Mouse (Mus musculus): ENCODE data around the gene Pla2g1b. TPM values are rescaled to one million over a fixed set of nuclear protein-coding genes. Genes with fewer than 3 reads are reported as not detected.

Gene Pla2g1b
- total RNA-seq (2014; rRNA removed) (0.40 and 2.7 TPM in 2 replicates), polyA plus RNA-seq (2012; rRNA removed) (not detected in 2 replicates)

DNA sequence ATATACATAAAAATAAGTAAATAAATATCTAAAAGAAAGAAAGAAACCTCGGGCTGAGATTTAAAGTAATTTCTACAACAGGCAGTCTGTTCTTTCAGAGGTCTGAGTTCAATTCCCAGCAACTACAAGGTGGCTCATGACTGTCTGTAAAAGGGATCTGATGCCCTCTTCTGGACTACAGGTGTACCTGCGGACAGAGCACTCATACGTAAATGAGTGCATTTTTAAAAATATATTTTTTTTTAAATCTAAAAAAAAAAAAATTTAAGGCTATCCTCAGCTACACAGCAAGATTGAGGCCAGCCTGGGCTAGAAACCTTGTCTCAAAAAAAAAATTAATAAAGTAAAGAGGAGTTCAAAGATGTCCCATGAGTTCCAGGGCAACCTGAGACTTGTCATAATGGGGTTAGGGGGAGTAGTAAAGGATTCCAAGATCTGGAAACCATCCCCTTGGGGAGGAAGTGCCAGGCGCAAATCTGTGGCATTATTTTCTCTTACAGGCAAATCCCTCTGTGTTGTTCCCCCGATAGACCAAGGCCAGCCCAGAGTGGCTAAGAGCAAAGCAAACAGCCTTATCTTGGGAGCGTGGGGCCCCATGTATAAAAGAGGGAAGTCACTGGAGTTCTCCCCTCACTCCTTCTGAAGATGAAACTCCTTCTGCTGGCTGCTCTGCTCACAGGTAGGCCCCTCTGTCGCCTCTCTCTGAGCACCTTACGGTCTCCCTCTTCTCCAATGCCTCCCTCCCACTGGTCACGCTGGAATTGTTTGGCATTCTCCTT is at the start of gene Pla2g1b:
TSS of gene Pla2g1b (plus strand) at position 621 of the 779 bp plus-strand sequence.
- Histone ChIP-seq H3K36me3 (ENCODE audit: control insufficient read depth, insufficient read depth, low read length) (no peaks in the 10 kb centered on the region), H3K27me3 (ENCODE audit: control insufficient read depth, insufficient read depth, low read length) (no peaks in the 10 kb centered on the region), H3K4me3 (ENCODE audit: insufficient read depth, low read depth, low read length) (no peak within 1 kb of the TSS), H3K27ac (replicated peaks; ENCODE audit: insufficient read depth, low read depth, low read length) (no peak within 1 kb of the TSS), H3K9ac (ENCODE audit: low read depth, low read length) (no peak within 1 kb of the TSS), H3K79me2 (ENCODE audit: control insufficient read depth, insufficient read depth, low read length) (no peaks in the 10 kb centered on the region), H3K4me1 (ENCODE audit: control insufficient read depth, insufficient read depth, low read length) (no peaks in the 10 kb centered on the region)
- 46% methylated on average over 9 of the region's 9 CpGs for WGBS
- no peak for TF ChIP-seq CTCF (IDR thresholded peaks at IDR 0.05; ENCODE audit: low read depth, low read length)
- TF ChIP-seq POLR2A (IDR thresholded peaks at IDR 0.05; ENCODE audit: extremely low read depth, insufficient read depth, low read length): no peak
- DNase-seq (ENCODE audit: extremely low read depth, low read depth, low spot score): peak; percentile 14

DNA sequence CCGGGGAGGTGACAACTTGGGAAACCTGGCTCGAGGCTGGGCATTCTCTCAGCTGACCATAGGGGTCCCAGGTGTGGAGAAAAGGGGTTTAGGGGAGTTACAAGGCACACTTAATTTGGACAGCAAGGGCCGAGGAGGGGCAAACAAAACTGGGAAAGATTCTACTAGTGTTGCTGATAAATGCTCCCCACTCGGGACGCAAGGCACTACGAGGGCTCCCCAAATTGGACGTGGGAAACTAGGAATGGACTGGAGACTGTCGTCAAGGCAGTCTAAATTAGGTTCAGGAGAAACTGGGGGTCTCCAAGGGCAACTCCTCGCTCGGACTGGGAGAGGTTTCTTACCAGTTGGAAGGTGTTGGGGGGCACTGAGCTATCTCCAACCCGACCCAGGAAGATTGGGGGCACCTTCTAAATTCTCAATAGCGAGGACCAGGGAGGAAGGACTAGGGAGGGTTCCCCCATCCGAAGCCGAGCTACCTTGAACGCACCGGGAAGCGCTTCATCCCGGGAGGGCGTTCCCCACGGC is 37.2 kb upstream of the Pla2g1b start:
- no peak for TF ChIP-seq CTCF (IDR thresholded peaks at IDR 0.05; ENCODE audit: low read depth, low read length)
- TF ChIP-seq POLR2A (IDR thresholded peaks at IDR 0.05; ENCODE audit: extremely low read depth, insufficient read depth, low read length): no peak
- WGBS: 5% methylated on average over 20 of the region's 20 CpGs
- Histone ChIP-seq H3K4me1 (ENCODE audit: control insufficient read depth, insufficient read depth, low read length) (no peaks in the 10 kb centered on the region), H3K4me3 (ENCODE audit: insufficient read depth, low read depth, low read length) (peak overlapping the region; percentile 25; the same call in 1 of the 2 replicates), H3K79me2 (ENCODE audit: control insufficient read depth, insufficient read depth, low read length) (no peaks in the 10 kb centered on the region), H3K27ac (replicated peaks; ENCODE audit: insufficient read depth, low read depth, low read length) (no peak overlapping the region), H3K36me3 (ENCODE audit: control insufficient read depth, insufficient read depth, low read length) (no peaks in the 10 kb centered on the region), H3K9ac (ENCODE audit: low read depth, low read length) (no peak overlapping the region), H3K27me3 (ENCODE audit: control insufficient read depth, insufficient read depth, low read length) (peaks cover 18% of the 10 kb centered on the region)
- no peak for DNase-seq (ENCODE audit: extremely low read depth, low read depth, low spot score)

DNA sequence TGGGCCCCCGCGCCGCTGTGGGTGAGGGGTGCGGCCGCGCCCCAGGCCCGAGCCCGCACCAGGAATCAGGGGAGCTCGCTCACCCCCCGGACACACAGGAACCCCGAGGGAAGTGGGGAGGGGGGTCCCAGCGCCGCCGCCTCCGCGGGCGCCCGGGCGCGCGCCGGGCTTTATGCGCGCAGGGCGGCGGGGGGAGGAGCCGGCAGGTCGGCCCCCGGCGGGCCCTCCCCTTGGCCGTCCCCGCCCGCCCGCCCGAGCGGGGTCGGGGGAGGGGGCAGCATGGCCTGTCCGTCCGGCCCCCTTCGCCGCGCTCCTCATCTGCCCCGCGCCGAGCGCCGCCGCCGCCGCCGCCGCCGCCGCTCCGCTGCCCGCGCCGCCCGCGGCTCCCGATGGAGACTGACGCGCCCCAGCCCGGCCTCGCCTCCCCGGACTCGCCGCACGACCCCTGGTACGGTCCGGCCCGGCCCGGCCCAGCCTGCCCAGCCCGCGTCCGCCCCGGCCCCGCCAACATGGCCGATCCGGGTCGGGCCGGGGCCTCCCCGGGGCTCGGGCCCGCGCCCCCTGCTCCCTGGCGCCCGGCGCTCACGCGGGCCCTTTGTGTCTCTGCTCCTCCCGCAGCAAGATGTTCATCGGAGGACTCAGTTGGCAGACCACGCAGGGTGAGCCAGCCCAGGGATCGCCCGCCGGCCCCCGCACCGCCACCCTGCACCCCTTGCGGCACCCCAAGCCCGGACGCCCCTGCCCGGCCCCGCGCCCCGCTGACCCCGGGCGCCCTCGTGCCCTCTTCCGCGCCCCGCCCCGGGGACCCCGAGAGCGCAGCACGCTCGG is 36.5 kb upstream of the Pla2g1b start, which contains the start of gene Msi1:
TSS of gene Msi1 (plus strand) at position 241 of the 828 bp plus-strand sequence.
- Histone ChIP-seq H3K79me2 (ENCODE audit: control insufficient read depth, insufficient read depth, low read length) (no peaks in the 10 kb centered on the region), H3K9ac (ENCODE audit: low read depth, low read length) (peak within 1 kb of the TSS; percentile 46; the same call in 1 of the 2 replicates), H3K4me1 (ENCODE audit: control insufficient read depth, insufficient read depth, low read length) (no peaks in the 10 kb centered on the region), H3K27ac (replicated peaks; ENCODE audit: insufficient read depth, low read depth, low read length) (no peak within 1 kb of the TSS), H3K4me3 (ENCODE audit: insufficient read depth, low read depth, low read length) (peak within 1 kb of the TSS; percentile 51; the same call in 1 of the 2 replicates), H3K36me3 (ENCODE audit: control insufficient read depth, insufficient read depth, low read length) (no peaks in the 10 kb centered on the region), H3K27me3 (ENCODE audit: control insufficient read depth, insufficient read depth, low read length) (peaks cover 18% of the 10 kb centered on the region)
- WGBS: 2% methylated on average over 86 of the region's 117 CpGs
- no peak for TF ChIP-seq CTCF (IDR thresholded peaks at IDR 0.05; ENCODE audit: low read depth, low read length)
- no peak for TF ChIP-seq POLR2A (IDR thresholded peaks at IDR 0.05; ENCODE audit: extremely low read depth, insufficient read depth, low read length)
- DNase-seq (ENCODE audit: extremely low read depth, low read depth, low spot score): no peak

DNA sequence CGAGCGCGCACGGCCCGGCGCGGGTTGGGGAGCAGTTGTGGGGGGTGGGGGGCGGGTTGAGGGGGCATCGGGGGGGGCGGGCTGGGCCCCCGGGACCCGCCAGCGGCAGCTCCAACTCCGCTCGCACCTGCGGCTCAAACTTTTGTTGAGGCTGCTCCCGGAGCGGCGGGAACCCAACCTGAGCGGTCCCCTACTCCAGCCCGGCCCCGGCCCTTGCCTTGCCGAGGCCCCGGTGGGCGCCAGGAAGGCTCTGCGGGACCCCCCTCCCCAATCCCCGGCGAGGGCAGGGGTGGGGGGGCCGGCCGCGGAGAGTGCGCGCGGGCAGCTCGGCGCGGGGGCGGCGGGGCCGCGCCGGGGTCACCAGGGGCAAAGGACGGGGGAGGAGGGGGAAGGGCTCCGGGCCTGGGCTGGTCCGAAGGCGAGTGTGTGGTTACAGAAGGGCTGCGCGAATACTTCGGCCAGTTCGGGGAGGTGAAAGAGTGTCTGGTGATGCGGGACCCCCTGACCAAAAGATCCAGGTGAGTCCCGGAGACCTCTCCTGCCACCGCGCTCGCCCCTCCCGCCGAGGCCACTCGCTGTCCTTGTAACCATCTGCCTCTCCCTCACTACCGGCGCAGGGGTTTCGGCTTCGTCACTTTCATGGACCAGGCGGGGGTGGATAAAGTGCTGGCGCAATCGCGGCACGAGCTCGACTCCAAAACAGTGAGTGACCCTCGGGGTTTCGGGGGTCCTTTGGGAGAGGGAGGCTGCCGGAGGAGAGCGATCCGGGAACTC is 35.7 kb upstream of the Pla2g1b start:
- Histone ChIP-seq H3K4me1 (ENCODE audit: control insufficient read depth, insufficient read depth, low read length) (no peaks in the 10 kb centered on the region), H3K9ac (ENCODE audit: low read depth, low read length) (peak overlapping the region; percentile 38), H3K79me2 (ENCODE audit: control insufficient read depth, insufficient read depth, low read length) (no peaks in the 10 kb centered on the region), H3K36me3 (ENCODE audit: control insufficient read depth, insufficient read depth, low read length) (no peaks in the 10 kb centered on the region), H3K27me3 (ENCODE audit: control insufficient read depth, insufficient read depth, low read length) (peaks cover 18% of the 10 kb centered on the region), H3K4me3 (ENCODE audit: insufficient read depth, low read depth, low read length) (peak overlapping the region; percentile 51; the same call in 1 of the 2 replicates), H3K27ac (replicated peaks; ENCODE audit: insufficient read depth, low read depth, low read length) (no peak overlapping the region)
- WGBS: 3% methylated on average over 71 of the region's 73 CpGs
- DNase-seq (ENCODE audit: extremely low read depth, low read depth, low spot score): no peak
- TF ChIP-seq CTCF (IDR thresholded peaks at IDR 0.05; ENCODE audit: low read depth, low read length): no peak
- TF ChIP-seq POLR2A (IDR thresholded peaks at IDR 0.05; ENCODE audit: extremely low read depth, insufficient read depth, low read length): no peak

All from liver, adult 2 months (tissue).